Mouse (Mus musculus) layer of hippocampus, postnatal 25 days (tissue): ENCODE data around the gene Faf1. TPM values are rescaled to one million over a fixed set of nuclear protein-coding genes. Genes with fewer than 3 reads are reported as not detected.
A peak's percentile ranks its signal among the peaks of the same experiment; 100 is the strongest.

ENCODE experiments used
- DNase-seq, 2 experiments: peaks; one replicate each; pipeline ENCODE4 v3.0.0; 2022; ENCODE audit warnings: mixed read lengths in 2 of 2, low spot score in 1 of 2; ENCODE audit errors: extremely low spot score in 1 of 2
- total RNA-seq, 2 experiments: library from RNA; stranded (reverse); gene quantifications; 2 replicates each; pipeline ENCODE4 v1.2.3; 2021

Gene Faf1
- 10 to 100 TPM; 24.0 to 26.8 TPM for total RNA-seq

DNA sequence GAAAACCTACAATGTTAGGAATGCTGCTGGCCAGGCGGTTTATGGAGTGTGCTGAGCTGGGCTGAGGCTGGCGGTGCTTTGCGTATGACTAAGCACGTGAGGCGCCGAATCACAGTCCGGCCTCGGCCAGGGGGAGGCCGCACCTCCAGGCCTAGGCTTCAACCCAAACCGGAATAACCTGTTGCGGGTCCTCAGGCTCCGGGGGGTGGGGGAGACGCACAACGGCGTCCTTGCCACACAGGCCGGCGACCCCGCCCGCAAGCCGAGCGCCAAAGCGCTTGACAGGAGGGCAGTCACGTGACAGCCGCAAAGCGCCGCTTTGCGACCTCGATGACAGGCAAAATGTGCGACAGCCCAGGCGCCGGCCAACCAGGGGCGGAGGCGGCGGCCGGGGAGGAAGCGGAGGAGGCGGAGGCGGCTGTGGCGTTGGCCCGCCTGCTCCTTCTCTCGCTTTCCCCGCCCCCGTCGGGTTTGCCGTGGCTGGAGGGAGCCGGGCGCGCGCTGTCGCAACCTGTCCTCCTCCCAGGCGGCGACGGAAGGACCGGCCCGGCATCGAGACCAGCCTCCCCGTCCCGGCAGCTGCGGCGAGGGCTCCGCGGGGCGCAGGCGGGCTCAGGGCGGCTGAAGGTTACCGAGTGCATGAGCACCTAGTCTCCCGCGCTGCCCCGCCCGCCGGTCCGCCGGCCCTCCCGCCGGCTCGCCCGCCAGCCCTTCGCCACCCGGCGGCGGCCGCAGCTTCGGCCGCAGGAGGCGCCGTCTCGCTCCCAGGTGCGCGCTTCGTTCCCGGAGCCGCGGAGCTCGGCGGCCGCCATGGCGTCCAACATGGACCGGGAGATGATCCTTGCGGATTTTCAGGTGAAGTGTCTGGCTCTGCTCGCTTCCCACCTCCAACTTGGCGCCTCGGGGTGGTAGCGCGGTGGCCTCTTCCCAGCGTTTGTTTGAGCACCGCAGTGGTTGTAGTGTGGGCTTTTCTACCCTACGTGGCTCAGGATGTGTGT, at the start of gene Faf1:
Gene Faf1, plus strand, starts transcription at position 371 of the 998 bp plus-strand sequence.
- DNase-seq = peak; percentile 89 to 98

DNA sequence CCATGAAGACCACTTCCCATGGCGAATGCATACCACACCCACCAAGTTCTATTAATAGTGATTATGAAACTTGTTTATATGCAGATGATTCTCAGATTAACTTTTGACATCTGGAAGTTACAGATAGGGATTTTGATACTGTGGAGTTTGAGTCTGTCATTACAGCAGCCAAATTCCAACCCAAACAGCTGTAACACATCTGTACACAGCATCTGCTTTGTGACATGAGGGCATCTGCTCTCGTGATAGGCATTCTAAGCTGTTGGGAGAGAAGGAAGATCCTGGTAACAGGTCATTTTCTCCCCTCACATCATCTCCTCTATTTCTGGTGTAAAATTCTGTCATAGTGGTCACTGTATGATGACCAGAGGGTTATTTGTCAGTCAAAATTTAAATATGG, 46.2 kb upstream of the Faf1 start:
- no peak for DNase-seq

- no peak for DNase-seq
Observed at GRCm38 (mm10) chr4:109631029-109631428, 45.4 kb upstream of the Faf1 start.

DNA sequence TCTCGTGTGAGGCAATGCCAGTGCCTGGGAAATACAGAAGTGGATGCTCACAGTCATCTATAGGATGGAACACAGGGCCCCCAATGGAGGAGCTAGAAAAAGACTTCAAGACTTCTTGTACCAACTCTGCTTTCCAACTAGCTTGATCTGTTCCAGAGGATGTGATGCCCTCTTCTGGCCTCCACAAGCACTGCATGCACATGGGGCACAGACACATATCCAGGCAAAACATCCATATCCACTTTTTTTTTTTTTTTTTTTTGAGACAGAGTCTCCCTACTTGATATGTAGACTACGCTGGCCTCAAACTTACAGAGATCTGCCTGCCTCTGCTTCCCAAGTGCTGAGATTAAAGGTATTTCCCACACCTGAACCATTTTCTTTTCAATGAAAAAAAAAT, 41.4 kb upstream of the Faf1 start:
- DNase-seq = no peak

GRCm38 (mm10) chr4:109639356-109639755, 37.0 kb upstream of the Faf1 start:
- no peak for DNase-seq

- no peak for DNase-seq
Observed at GRCm38 (mm10) chr4:109640141-109640540, 36.2 kb upstream of the Faf1 start.

DNA sequence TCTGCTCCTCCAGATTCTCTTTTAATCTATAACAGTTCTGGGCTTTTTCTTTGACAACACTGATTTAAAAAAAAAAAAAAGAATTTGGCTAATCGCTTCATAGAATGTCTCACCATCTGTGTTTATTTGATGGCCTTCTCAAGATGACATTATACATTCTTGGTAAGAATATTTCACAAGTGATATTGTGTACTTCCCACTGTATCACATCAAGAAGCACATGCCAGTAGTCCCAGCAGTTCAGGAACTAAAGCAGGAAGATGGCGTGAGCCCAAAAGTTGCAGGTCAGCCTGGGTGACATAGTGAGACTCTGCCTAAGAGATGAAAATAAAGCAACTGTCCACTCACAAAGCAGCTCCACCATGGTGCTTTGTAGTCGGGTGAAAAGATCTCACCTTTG, 34.9 kb upstream of the Faf1 start:
- no peak for DNase-seq

- no peak for DNase-seq
Observed at GRCm38 (mm10) chr4:109647281-109647680, 29.1 kb upstream of the Faf1 start.

DNA sequence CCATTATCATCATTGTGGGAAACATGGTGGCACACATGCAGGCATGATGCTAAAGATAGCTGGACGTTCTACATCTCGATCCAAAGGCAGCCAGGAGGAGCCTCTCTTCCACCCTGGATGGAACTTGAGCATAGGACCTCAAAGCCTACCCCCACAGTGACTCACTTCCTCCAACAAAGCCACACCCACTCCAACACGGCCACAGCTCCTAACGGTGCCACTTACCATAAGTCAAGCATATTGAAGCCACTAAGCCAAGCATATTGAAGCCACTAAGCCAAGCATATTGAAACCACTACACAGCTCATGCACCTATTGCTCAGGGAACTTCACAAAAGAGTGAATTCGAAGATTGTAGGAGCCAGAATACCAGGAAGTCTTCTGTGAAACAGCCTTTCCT, 27.1 kb upstream of the Faf1 start:
- no peak for DNase-seq

GRCm38 (mm10) chr4:109653251-109653650, 23.1 kb upstream of the Faf1 start:
- DNase-seq = no peak

- DNase-seq = no peak
Observed at GRCm38 (mm10) chr4:109654701-109655100, 21.7 kb upstream of the Faf1 start.

DNA sequence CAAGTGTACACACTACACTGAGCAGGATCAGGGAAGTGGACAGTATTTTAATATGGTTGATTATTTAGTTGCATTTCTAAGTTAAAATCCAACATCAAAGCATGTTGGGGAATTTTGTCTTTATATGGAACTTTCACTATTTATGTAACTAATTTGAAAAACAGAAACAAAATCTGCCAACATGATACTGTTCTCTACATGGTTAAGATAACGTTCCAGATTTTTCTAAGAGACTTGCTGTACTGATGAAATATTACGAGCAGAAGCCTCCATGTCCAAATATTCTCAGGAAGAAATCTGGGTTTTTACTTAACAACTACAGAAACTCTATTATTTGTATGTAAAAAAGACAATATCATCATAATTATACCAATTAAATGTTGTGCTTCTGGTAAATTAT, 20.6 kb upstream of the Faf1 start:
- no peak for DNase-seq

DNA sequence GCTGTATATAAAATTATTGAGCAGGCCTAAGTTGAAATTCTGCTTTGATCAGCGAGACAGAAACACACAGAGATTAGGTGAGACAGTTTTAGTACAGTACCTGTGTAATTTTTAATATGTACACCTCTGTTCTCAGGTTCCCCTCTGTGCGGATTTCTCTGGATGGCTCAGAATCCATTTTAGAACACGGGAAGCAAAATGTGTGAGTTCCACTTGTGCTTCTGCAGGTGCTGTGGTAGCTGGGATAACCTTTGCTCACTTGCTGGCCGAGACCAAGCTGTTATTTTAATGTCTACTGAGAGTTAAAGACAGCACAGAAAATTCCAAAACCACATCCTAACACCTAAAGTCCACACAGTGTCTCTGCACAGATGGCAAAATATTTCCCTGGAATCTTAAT, 20.1 kb upstream of the Faf1 start:
- no peak for DNase-seq

GRCm38 (mm10) chr4:109657021-109657850, 19.2 kb upstream of the Faf1 start:
- DNase-seq = peak; percentile 12 to 19

DNA sequence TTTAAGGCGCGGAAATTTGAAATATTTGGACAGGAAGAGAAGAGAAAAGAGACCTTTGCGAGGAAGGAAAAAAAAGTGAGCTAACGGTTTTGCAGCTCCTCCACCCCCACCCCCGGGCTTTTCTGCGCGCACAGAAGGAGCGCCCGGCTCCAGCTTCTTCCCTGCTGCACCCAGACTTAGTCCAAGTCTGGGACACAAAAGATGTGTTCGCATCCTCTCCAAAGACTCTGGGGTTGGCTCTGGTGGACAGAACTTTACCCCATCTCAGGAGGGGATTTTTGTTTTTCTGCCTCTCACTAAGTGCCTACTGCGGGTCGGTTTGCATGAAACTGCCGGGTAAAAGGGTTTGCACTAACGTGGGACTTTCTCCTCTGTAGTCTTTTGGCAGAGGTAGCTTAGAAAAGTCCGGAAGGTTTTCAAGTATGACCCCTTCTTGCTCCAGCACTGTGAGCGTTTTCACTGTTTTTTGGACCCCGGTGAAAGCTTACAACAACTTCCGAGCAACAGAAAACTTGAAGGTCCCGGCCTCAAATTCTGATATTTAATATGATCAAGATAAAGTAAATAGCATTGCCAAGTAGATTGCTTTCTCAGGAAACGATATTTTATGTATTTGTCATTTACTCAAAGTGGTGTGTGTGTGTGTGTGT, 18.4 kb upstream of the Faf1 start:
- DNase-seq = no peak

DNA sequence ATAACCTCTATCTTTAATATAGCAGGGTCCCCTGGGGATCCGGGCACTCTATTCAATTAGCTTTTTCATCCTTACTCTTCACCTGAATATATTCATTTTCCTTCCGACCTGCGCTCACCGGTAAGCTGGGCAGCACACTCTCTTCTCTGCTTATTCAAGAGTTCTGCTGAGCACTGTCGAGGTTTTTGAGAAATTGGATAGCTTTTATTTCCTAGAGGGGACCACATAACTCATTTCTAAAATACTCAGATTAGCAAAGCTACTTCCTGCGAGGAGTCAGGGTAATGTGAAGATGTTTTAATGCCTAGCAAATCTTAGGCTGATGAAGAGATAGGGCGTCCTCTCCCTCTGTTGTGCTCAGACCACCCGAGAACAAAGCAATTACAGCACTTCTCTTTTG, 17.6 kb upstream of the Faf1 start:
- DNase-seq = no peak

- no peak for DNase-seq
Observed at GRCm38 (mm10) chr4:109659571-109659970, 16.8 kb upstream of the Faf1 start.

DNA sequence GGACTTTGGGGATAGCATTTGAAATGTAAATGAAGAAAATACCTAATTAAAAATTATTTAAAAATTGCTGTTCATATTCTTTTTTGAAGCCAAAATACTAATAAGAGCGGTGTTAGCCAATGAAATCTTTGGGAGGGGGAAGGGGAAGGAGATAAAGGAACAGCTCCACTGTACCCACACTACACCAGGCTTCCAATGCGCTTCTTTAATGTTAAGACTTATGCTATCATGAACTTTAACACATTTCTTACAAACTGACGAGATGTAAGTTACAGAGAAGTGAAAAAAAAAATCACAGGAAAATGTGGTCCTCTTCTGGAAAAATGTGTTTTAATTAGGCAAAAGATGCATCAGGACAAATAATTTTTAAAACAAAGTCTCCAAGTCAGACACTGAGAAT, 15.8 kb upstream of the Faf1 start:
- DNase-seq = no peak

DNA sequence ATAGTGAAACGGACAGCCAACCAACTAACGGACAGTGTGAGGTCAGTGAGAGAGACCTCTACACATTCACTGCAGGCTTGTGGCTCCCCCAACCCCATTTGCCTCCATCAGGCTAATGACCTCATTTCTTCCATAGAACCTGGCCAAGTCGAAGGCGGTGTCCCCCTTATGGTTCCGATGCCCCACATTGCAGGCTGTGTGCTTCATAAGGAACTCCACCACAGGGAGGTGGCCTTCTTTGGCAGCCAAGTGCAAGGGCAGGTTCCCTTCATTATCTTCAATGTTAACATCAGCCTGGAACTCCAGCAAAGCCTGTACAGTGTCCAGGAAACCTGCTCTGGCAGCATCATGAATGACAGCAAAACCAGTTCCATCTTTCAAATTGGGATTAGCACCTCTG, 15.2 kb upstream of the Faf1 start:
- no peak for DNase-seq

DNA sequence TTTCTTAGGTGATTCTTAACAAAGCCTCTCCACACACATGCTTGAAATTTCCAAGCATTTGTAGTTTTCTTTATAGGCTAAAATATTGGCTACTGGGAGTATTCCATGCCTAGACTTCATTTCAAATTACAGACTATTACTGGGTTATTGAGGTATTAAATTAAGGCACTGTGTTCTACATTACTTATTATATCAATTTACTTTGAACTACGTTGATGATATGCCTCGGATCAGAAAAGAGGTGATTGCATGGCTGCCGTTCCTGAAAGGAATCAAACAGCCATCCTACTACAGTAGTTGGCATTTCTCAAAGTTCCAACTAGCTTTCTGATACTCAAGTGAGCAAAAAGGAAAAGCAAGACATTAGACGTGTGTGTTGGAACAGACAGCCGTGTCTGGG, 14.1 kb upstream of the Faf1 start:
- no peak for DNase-seq

- DNase-seq = no peak
Observed at GRCm38 (mm10) chr4:109664091-109664490, 12.3 kb upstream of the Faf1 start.
